Mouse (Mus musculus) heart, embryonic 10.5 days (tissue): ENCODE data around the gene Ptprq. TPM values are rescaled to one million over a fixed set of nuclear protein-coding genes. Genes with fewer than 3 reads are reported as not detected.

ENCODE experiments used
- DNase-seq: peaks from one replicate; pipeline ENCODE4 v3.0.0-alpha.2; 2017; ENCODE audit warnings: low spot score
- H3K27ac ChIP-seq: fragments of 300-500 bp; sonication (generic); 2 replicates; pipeline ENCODE4 v1.5.1; 2016; ENCODE audit warnings: mild to moderate bottlenecking
- H3K27me3 ChIP-seq: fragments of 300-500 bp; sonication (generic); 2 replicates; pipeline ENCODE4 v1.6.1; 2016; ENCODE audit warnings: mild to moderate bottlenecking; ENCODE audit not compliant: poor library complexity, insufficient read depth, severe bottlenecking
- H3K36me3 ChIP-seq: fragments of 300-500 bp; sonication (generic); 2 replicates; pipeline ENCODE4 v1.6.1; 2016; ENCODE audit warnings: mild to moderate bottlenecking, moderate library complexity
- H3K4me1 ChIP-seq: fragments of 300-500 bp; sonication (generic); 2 replicates; pipeline ENCODE4 v1.6.1; 2016; ENCODE audit warnings: mild to moderate bottlenecking
- H3K4me3 ChIP-seq: fragments of 300-500 bp; sonication (generic); 2 replicates; pipeline ENCODE4 v1.5.1; 2016; ENCODE audit warnings: mild to moderate bottlenecking, moderate library complexity
- H3K9me3 ChIP-seq: fragments of 300-500 bp; sonication (generic); 2 replicates; pipeline ENCODE4 v1.6.1; 2016; ENCODE audit warnings: mild to moderate bottlenecking, moderate library complexity
- WGBS: fragments of 180-500 bp; shearing (Covaris S2); methylation state at CpG from one replicate; pipeline ENCODE4 v1.1.7; 2016; 5-methylcytosine and 5-hydroxymethylcytosine counted together
- polyA plus RNA-seq: library from polyadenylated mRNA; unstranded; fragments of >200 nt; fragmentation: Nextera tagmentation; extraction: Ambion mirVana; gene quantifications from 2 replicates; pipeline ENCODE4 v1.2.1, GENCODE M21; 2016

The Ptprq gene
- polyA plus RNA-seq, 1 experiment from 2014 or later, result 0.03 TPM

- Histone ChIP-seq H3K4me3 (no peak overlapping the region), H3K27me3 (no peaks in the 10 kb centered on the region), H3K27ac (peak overlapping the region; percentile 70), H3K4me1 (peaks cover 4% of the 10 kb centered on the region; the same call in 1 of the 2 replicates), H3K36me3 (no peaks in the 10 kb centered on the region), H3K9me3 (no peaks in the 10 kb centered on the region)
- WGBS, result 61% methylated on average over 7 of the region's 7 CpGs
- DNase-seq, result no peak
Measured at GRCm38 (mm10) chr10:107499656-107500055, 220.2 kb downstream of the Ptprq start.

GRCm38 (mm10) chr10:107496402-107496801, 223.4 kb downstream of the Ptprq start:
- Histone ChIP-seq H3K9me3 (no peaks in the 10 kb centered on the region), H3K27me3 (peaks cover 4% of the 10 kb centered on the region; the same call in 1 of the 2 replicates), H3K4me3 (no peak overlapping the region), H3K36me3 (no peaks in the 10 kb centered on the region), H3K4me1 (peaks cover 13% of the 10 kb centered on the region), H3K27ac (no peak overlapping the region)
- 84% methylated on average over 1 of the region's 1 CpGs for WGBS
- no peak for DNase-seq

- 85% methylated on average over 6 of the region's 6 CpGs for whole genome bisulfite sequencing
- DNase-seq, result no peak
- Histone ChIP-seq H3K27ac (0 out of 2 replicates have a peak within 1 kb of the TSS, but pooled peaks have one; percentile 29), H3K4me3 (peak within 1 kb of the TSS; percentile 46), H3K4me1 (peaks cover 9% of the 10 kb centered on the region), H3K36me3 (no peaks in the 10 kb centered on the region), H3K9me3 (no peaks in the 10 kb centered on the region), H3K27me3 (peaks cover 4% of the 10 kb centered on the region; the same call in 1 of the 2 replicates)
Measured at GRCm38 (mm10) chr10:107494568-107494967, 225.3 kb downstream of the Ptprq start, which contains the start of gene Myf6. Gene Myf6, minus strand, starts transcription at chr10:107494737.

- peaks cover 4% of the 10 kb centered on the region; the same call in 1 of the 2 replicates for H3K27me3 ChIP-seq
- peak overlapping the region; percentile 46 for H3K4me3 ChIP-seq
- 40% methylated on average over 20 of the region's 20 CpGs for WGBS
- H3K36me3 ChIP-seq, result no peaks in the 10 kb centered on the region
- 0 out of 2 replicates have a peak overlapping the region, but pooled peaks have one; percentile 42 for H3K27ac ChIP-seq
- peaks cover 12% of the 10 kb centered on the region for H3K4me1 ChIP-seq
- H3K9me3 ChIP-seq, result no peaks in the 10 kb centered on the region
- DNase-seq, result no peak
Measured at GRCm38 (mm10) chr10:107493580-107494474, 226.0 kb downstream of the Ptprq start.

- H3K27ac ChIP-seq, result 0 out of 2 replicates have a peak overlapping the region, but pooled peaks have one; percentile 42
- H3K4me1 ChIP-seq, result peaks cover 12% of the 10 kb centered on the region
- 36% methylated on average over 18 of the region's 18 CpGs for WGBS
- no peak for DNase-seq
- no peaks in the 10 kb centered on the region for H3K9me3 ChIP-seq
- H3K27me3 ChIP-seq, result peaks cover 4% of the 10 kb centered on the region; the same call in 1 of the 2 replicates
- H3K36me3 ChIP-seq, result no peaks in the 10 kb centered on the region
- H3K4me3 ChIP-seq, result peak overlapping the region; percentile 46
Measured at GRCm38 (mm10) chr10:107492867-107493579, 226.8 kb downstream of the Ptprq start.

GRCm38 (mm10) chr10:107488654-107489315, 231.1 kb downstream of the Ptprq start:
- DNase-seq, result no peak
- Histone ChIP-seq H3K9me3 (no peaks in the 10 kb centered on the region), H3K27me3 (0 out of 2 replicates have a peak, but pooled peaks cover 3% of the 10 kb centered on the region), H3K27ac (no peak overlapping the region), H3K36me3 (no peaks in the 10 kb centered on the region), H3K4me1 (peaks cover 5% of the 10 kb centered on the region), H3K4me3 (0 out of 2 replicates have a peak overlapping the region, but pooled peaks have one; percentile 8)
- WGBS, result 27% methylated on average over 12 of the region's 12 CpGs

- DNase-seq, result no peak
- Histone ChIP-seq H3K27ac (no peak overlapping the region), H3K9me3 (no peaks in the 10 kb centered on the region), H3K36me3 (no peaks in the 10 kb centered on the region), H3K4me3 (no peak overlapping the region), H3K27me3 (0 out of 2 replicates have a peak, but pooled peaks cover 3% of the 10 kb centered on the region), H3K4me1 (0 out of 2 replicates have a peak, but pooled peaks cover 3% of the 10 kb centered on the region)
- WGBS, result 76% methylated on average over 12 of the region's 12 CpGs
Measured at GRCm38 (mm10) chr10:107486770-107487169, 233.1 kb downstream of the Ptprq start.

GRCm38 (mm10) chr10:107485870-107486269, 234.0 kb downstream of the Ptprq start, which contains the start of gene Myf5:
Gene Myf5, minus strand, starts transcription at chr10:107486134.
- DNase-seq, result no peak
- H3K36me3 ChIP-seq, result no peaks in the 10 kb centered on the region
- H3K9me3 ChIP-seq, result no peaks in the 10 kb centered on the region
- no peak within 1 kb of the TSS for H3K4me3 ChIP-seq
- WGBS, result 75% methylated on average over 8 of the region's 8 CpGs
- H3K27ac ChIP-seq, result no peak within 1 kb of the TSS
- H3K27me3 ChIP-seq, result 0 out of 2 replicates have a peak, but pooled peaks cover 3% of the 10 kb centered on the region
- 0 out of 2 replicates have a peak, but pooled peaks cover 3% of the 10 kb centered on the region for H3K4me1 ChIP-seq

GRCm38 (mm10) chr10:107484050-107484449, 235.8 kb downstream of the Ptprq start:
- 72% methylated on average over 10 of the region's 10 CpGs for WGBS
- Histone ChIP-seq H3K27me3 (0 out of 2 replicates have a peak, but pooled peaks cover 3% of the 10 kb centered on the region), H3K27ac (no peak overlapping the region), H3K36me3 (no peaks in the 10 kb centered on the region), H3K4me1 (0 out of 2 replicates have a peak, but pooled peaks cover under 1% of the 10 kb centered on the region), H3K4me3 (no peak overlapping the region), H3K9me3 (no peaks in the 10 kb centered on the region)
- DNase-seq, result no peak

- 47% methylated on average over 2 of the region's 2 CpGs for WGBS
- Histone ChIP-seq H3K36me3 (no peaks in the 10 kb centered on the region), H3K27me3 (no peaks in the 10 kb centered on the region), H3K4me3 (no peak overlapping the region), H3K9me3 (no peaks in the 10 kb centered on the region), H3K4me1 (no peaks in the 10 kb centered on the region), H3K27ac (no peak overlapping the region)
- no peak for DNase-seq
Measured at GRCm38 (mm10) chr10:107473497-107473896, 246.4 kb downstream of the Ptprq start.

- Histone ChIP-seq H3K36me3 (no peaks in the 10 kb centered on the region), H3K9me3 (no peaks in the 10 kb centered on the region), H3K4me3 (no peak overlapping the region), H3K4me1 (no peaks in the 10 kb centered on the region), H3K27ac (no peak overlapping the region), H3K27me3 (no peaks in the 10 kb centered on the region)
- 84% methylated on average over 5 of the region's 5 CpGs for WGBS
- DNase-seq, result no peak
Measured at GRCm38 (mm10) chr10:107471712-107472111, 248.1 kb downstream of the Ptprq start.

- H3K27ac ChIP-seq, result no peak overlapping the region
- 67% methylated on average over 7 of the region's 7 CpGs for WGBS
- H3K9me3 ChIP-seq, result no peaks in the 10 kb centered on the region
- H3K4me1 ChIP-seq, result no peaks in the 10 kb centered on the region
- H3K27me3 ChIP-seq, result no peaks in the 10 kb centered on the region
- no peak for DNase-seq
- H3K4me3 ChIP-seq, result no peak overlapping the region
- H3K36me3 ChIP-seq, result no peaks in the 10 kb centered on the region
Measured at GRCm38 (mm10) chr10:107467819-107468218, 252.0 kb downstream of the Ptprq start.
